Mouse (Mus musculus): ENCODE measurements at regions not wholly inside any gene's neighbourhood (a gene's known extent, or its start where the extent isn't known, plus 50 kb on each side); places are given as distances from the start of the nearest gene placed in this dataset.

- TF ChIP-seq CTCF (IDR thresholded peaks at IDR 0.05; ENCODE audit: insufficient read depth, low read length) (no peak), POLR2A (IDR thresholded peaks at IDR 0.05; ENCODE audit: borderline replicate concordance, extremely low read depth, low read depth, low read length) (no peak)
These were observed 448.8 kb downstream of the Gm9195 start for GRCm38 (mm10) chr14:72042881-72043236.
